ENCODE assay signal across 20 mouse cellular contexts in genomic region chr5:124252580-124253320, GRCm38 (mm10). TPM values are rescaled to one million over a fixed set of nuclear protein-coding genes. Genes with fewer than 3 reads are reported as not detected.
A peak's percentile ranks its signal among the peaks of the same experiment; 100 is the strongest.
DNase-seq lines count a peak whose midpoint lies in the region; ATAC-seq and TF ChIP-seq lines count a peak whose summit lies in the region.
"Had no signal": no experiment of that assay in that cellular context is flagged by ENCODE, and none has a peak within 500 bp of the region (broad histone marks: within the 10 kb centered on the region; RNA-seq: fewer than 3 reads in every experiment).

No protein-coding gene starts in this region.

- H3K27me3 ChIP-seq in forebrain, postnatal 0 days (ENCODE audit: insufficient read depth, low read length) = no peaks in the 10 kb centered on the region
- peaks cover 9% of the 10 kb centered on the region for H3K27me3 ChIP-seq in forebrain, embryonic 10.5 days (ENCODE audit: poor library complexity, severe bottlenecking)
- H3K27me3 ChIP-seq in midbrain, embryonic 11.5 days (ENCODE audit: control insufficient read depth, insufficient read depth, low read length) = no peaks in the 10 kb centered on the region
- H3K27me3 ChIP-seq: CH12.LX; embryonic facial prominence, embryonic 12.5 days; hindbrain, embryonic 13.5 days; intestine, embryonic 15.5 days; Patski had no signal

- no peak for ATAC-seq in forebrain, postnatal 0 days
- no peak for ATAC-seq in midbrain, embryonic 11.5 days (ENCODE audit: low FRiP score)
- ATAC-seq: activated CD4-positive, CD25-positive, alpha-beta regulatory T cell, adult 4 months; intestine, embryonic 15.5 days; Patski had no signal

- no peak for TF ChIP-seq CTCF in forebrain, postnatal 0 days (IDR thresholded peaks at IDR 0.05; ENCODE audit: low read depth)
- TF ChIP-seq CTCF in left cerebral cortex, adult 2 months (IDR thresholded peaks at IDR 0.05) = no peak
- no peak for TF ChIP-seq CTCF in embryonic fibroblast, embryonic 13.5 days (IDR thresholded peaks at IDR 0.05; ENCODE audit: borderline replicate concordance, insufficient read depth, low read length)

- no peaks in the 10 kb centered on the region for H3K9me3 ChIP-seq in forebrain, postnatal 0 days (ENCODE audit: low read length)
- no peaks in the 10 kb centered on the region for H3K9me3 ChIP-seq in forebrain, embryonic 10.5 days
- H3K9me3 ChIP-seq in midbrain, embryonic 11.5 days (ENCODE audit: control insufficient read depth, low read length) = no peaks in the 10 kb centered on the region
- H3K9me3 ChIP-seq: embryonic facial prominence, embryonic 12.5 days; heart, embryonic 10.5 days; hindbrain, embryonic 13.5 days; intestine, embryonic 15.5 days had no signal

- H3K4me3 ChIP-seq in forebrain, postnatal 0 days (ENCODE audit: low read depth, low read length) = no peak overlapping the region
- no peak overlapping the region for H3K4me3 ChIP-seq in forebrain, embryonic 10.5 days
- no peak overlapping the region for H3K4me3 ChIP-seq in left cerebral cortex, adult 2 months
- H3K4me3 ChIP-seq in embryonic fibroblast, embryonic 13.5 days (ENCODE audit: insufficient read depth, low read length) = no peak overlapping the region
- H3K4me3 ChIP-seq in midbrain, embryonic 11.5 days (ENCODE audit: low read depth, low read length) = no peak overlapping the region
- H3K4me3 ChIP-seq: embryonic facial prominence, embryonic 12.5 days; heart, embryonic 10.5 days; hindbrain, embryonic 13.5 days; intestine, embryonic 15.5 days had no signal

- DNase-seq in forebrain, postnatal 0 days = no peak
- DNase-seq in forebrain, embryonic 10.5 days (ENCODE audit: extremely low spot score, low spot score) = no peak
- DNase-seq in left cerebral cortex, adult 2 months (ENCODE audit: extremely low spot score in 1 of 2, low spot score in 2 of 2) = no peak
- DNase-seq in left cerebral cortex, postnatal 4 days = no peak
- DNase-seq in midbrain, embryonic 11.5 days (ENCODE audit: low spot score, missing footprints) = no peak
- DNase-seq: adrenal gland, postnatal 14 days; cerebellum, adult 2 months; cerebellum, postnatal 10 days; embryo, embryonic 11 days; gastrocnemius, postnatal 10 days; heart, adult 18-20 months; heart, postnatal 10 days had no signal

- intact Hi-C loops in left cerebral cortex, adult 2 months (cut with DNase I) = loop anchor here (1.0 kb wide), 1 partner anchor 86 kb away; no protein-coding TSS in a partner anchor
- intact Hi-C loops in left cerebral cortex, postnatal 4 days (cut with DNase I) = no loop called here

- H3K4me1 ChIP-seq in forebrain, postnatal 0 days (ENCODE audit: insufficient read depth) = peaks cover 4% of the 10 kb centered on the region; the same call in 1 of the 2 replicates
- H3K4me1 ChIP-seq in forebrain, embryonic 10.5 days = peaks cover 28% of the 10 kb centered on the region
- H3K4me1 ChIP-seq in embryonic fibroblast, embryonic 13.5 days (ENCODE audit: control insufficient read depth, insufficient read depth, low read length) = peaks cover 6% of the 10 kb centered on the region
- H3K4me1 ChIP-seq in midbrain, embryonic 11.5 days (ENCODE audit: control insufficient read depth, insufficient read depth, low read length) = peaks cover 19% of the 10 kb centered on the region; the same call in 1 of the 2 replicates

- TF ChIP-seq POLR2A in embryonic fibroblast, embryonic 13.5 days (IDR thresholded peaks at IDR 0.05; ENCODE audit: low read depth, low read length) = no peak

- H3K4me2 ChIP-seq in forebrain, postnatal 0 days (ENCODE audit: low read depth) = no peak overlapping the region
- H3K4me2 ChIP-seq in midbrain, embryonic 11.5 days = no peak overlapping the region
- H3K4me2 ChIP-seq: embryonic facial prominence, embryonic 12.5 days; hindbrain, embryonic 13.5 days; intestine, embryonic 15.5 days had no signal

- peaks cover 13% of the 10 kb centered on the region for H3K36me3 ChIP-seq in forebrain, postnatal 0 days (ENCODE audit: insufficient read depth)
- peaks cover 49% of the 10 kb centered on the region for H3K36me3 ChIP-seq in forebrain, embryonic 10.5 days (replicated peaks)
- peaks cover 5% of the 10 kb centered on the region for H3K36me3 ChIP-seq in midbrain, embryonic 11.5 days (ENCODE audit: control insufficient read depth, insufficient read depth, low read length)

- peak overlapping the region; percentile 58; the same call in 1 of the 2 replicates for H3K27ac ChIP-seq in forebrain, postnatal 0 days (ENCODE audit: low read depth, low read length)
- H3K27ac ChIP-seq in forebrain, embryonic 10.5 days = no peak overlapping the region
- H3K27ac ChIP-seq in left cerebral cortex, adult 2 months = peak overlapping the region; percentile 73
- peak overlapping the region; percentile 50 for H3K27ac ChIP-seq in embryonic fibroblast, embryonic 13.5 days (ENCODE audit: insufficient read depth, low read length)
- no peak overlapping the region for H3K27ac ChIP-seq in midbrain, embryonic 11.5 days (ENCODE audit: low read depth, low read length)
- H3K27ac ChIP-seq: embryonic facial prominence, embryonic 12.5 days; hindbrain, embryonic 13.5 days; intestine, embryonic 15.5 days had no signal

- 80% methylated on average over 13 of the region's 13 CpGs for WGBS in forebrain, postnatal 0 days
- WGBS in forebrain, embryonic 10.5 days = 91% methylated on average over 13 of the region's 13 CpGs
- WGBS in midbrain, embryonic 11.5 days = 92% methylated on average over 13 of the region's 13 CpGs

- H3K9ac ChIP-seq in forebrain, postnatal 0 days = no peak overlapping the region
- H3K9ac ChIP-seq in midbrain, embryonic 11.5 days (ENCODE audit: low read length) = no peak overlapping the region
- H3K9ac ChIP-seq: embryonic facial prominence, embryonic 12.5 days; hindbrain, embryonic 13.5 days; intestine, embryonic 15.5 days had no signal

RNA-seq across cellular contexts. Expression of gene Pitpnm2, which starts 3.2 kb away (rescaled TPM):
- total RNA-seq in forebrain, postnatal 0 days (2014; rRNA removed) = 33.8 and 38.4 TPM in 2 replicates
- 9.2 and 10.1 TPM in 2 replicates for polyA plus RNA-seq in forebrain, postnatal 0 days (2015; fragmentation: Nextera tagmentation; extraction: Ambion mirVana)
- polyA plus RNA-seq in forebrain, embryonic 10.5 days (2016; fragmentation: Nextera tagmentation; extraction: Ambion mirVana) = 2.1 and 3.0 TPM in 2 replicates
- total RNA-seq in left cerebral cortex, adult 2 months (2021) = 100 to 1,000 TPM; 317 to 336 TPM
- total RNA-seq in left cerebral cortex, postnatal 4 days (2021) = 100 to 1,000 TPM; 146 to 151 TPM
- 22.7 and 28.9 TPM in 2 replicates for polyA plus RNA-seq in embryonic fibroblast, embryonic 13.5 days (2011; ENCODE audit: insufficient read length, low read depth, missing spikeins)
- 4.6 and 5.0 TPM in 2 replicates for polyA plus RNA-seq in midbrain, embryonic 11.5 days (2014; fragmentation: Nextera tagmentation; extraction: Ambion mirVana)

Comparison
In these comparisons a context has a peak if more than half of its experiments do, and no peak if none do; other contexts are left out.
1. H3K27ac ChIP-seq: peak in forebrain, postnatal 0 days (single experiment), left cerebral cortex, adult 2 months (single experiment) and embryonic fibroblast, embryonic 13.5 days (single experiment); none in forebrain, embryonic 10.5 days (single experiment) and midbrain, embryonic 11.5 days (single experiment).